Mouse (Mus musculus) CD8-positive naive resting alpha-beta T cell, adult 57 days (primary cell): ENCODE measurements around the gene Olfr1427. TPM values are rescaled to one million over a fixed set of nuclear protein-coding genes. Genes with fewer than 3 reads are reported as not detected.

Experiments
- total RNA-seq: library from RNA; stranded (reverse); gene quantifications from one replicate; pipeline ENCODE4 v1.2.4, GENCODE M21; 2023

Olfr1427 gene
- not detected for total RNA-seq

DNA sequence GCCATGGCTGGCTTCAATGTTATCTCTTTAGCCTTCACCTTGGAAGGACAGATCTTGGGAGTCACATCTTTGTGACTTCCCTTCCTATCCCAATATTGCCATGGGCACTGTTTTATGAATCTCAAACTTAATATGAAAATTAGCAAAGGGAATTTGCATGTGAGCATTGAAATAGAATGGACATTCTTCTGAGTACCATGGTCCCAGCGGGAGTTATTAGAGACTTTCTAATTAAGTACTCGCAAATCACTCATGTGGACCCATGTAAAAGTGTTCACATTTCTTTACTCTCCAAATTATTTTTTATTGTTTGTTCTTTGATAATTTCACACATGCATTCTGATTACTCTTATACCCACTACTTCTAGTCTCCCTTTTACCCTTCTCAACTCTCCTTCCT lies at the start of gene Olfr1427:
Gene Olfr1427, minus strand, starts transcription at position 101 of the 400 bp plus-strand sequence.

DNA sequence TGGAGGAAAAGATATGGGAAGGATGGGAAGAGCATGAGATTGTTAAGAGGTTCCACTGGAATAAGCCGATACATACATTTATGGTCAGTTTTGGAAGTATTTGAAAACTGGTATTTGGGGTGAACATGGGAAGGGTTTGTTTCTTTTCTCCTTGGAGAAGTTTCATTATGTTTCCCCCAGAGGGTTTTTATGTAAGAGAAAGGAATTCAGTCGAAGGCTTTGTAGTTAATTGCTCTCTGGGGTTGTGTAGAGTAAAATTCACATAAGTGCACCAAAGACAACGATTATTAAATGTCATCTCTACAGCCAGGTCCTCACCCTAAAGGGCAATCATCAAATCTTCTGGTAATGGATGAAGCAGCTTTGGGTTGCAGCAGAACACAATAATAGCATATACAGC lies 20.0 kb upstream of the Olfr1427 start, which contains the start of gene Olfr76:
Gene Olfr76, minus strand, starts transcription at position 101 of the 400 bp plus-strand sequence.

DNA sequence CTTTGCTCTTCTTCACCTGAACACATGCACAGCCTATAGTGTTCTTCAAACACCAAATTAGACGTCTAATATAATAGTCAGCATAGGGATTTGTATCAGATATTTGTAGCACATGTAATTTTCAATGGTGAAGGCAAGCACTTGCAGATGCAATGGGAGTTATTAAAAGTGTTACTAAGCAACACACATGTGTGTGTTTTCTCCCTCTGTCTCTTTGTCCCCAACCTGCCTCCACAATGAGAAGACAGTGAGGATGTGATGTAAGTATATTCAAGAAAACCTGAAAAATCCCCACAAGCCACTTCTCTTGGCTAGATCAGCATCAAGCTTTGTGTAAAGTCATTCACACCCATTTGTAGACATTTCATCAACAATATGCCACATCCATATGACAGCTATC lies 12.7 kb upstream of the Olfr1427 start, which contains the start of gene Olfr1428:
Gene Olfr1428, minus strand, starts transcription at position 101 of the 400 bp plus-strand sequence.

DNA sequence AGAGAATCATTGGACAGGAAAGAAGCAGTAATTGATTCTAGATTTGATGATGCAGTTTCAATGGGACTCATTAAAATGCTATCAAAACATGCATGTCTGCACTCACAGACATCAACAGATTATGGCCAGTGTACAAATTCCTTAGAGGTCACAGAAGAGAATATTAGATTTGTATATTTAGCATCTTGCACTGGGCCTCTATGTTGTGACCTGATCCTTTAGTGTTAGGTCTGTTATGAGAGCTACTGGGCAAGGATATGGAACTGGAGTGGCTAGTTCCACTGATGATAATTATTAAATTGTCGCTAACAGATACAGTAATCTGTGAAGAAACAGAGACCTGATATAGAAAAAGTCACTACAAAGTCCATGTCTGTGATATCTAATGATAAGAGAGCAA lies 11.2 kb downstream of the Olfr1427 start, which contains the start of gene Olfr1426:
Gene Olfr1426, minus strand, starts transcription at position 101 of the 400 bp plus-strand sequence.

DNA sequence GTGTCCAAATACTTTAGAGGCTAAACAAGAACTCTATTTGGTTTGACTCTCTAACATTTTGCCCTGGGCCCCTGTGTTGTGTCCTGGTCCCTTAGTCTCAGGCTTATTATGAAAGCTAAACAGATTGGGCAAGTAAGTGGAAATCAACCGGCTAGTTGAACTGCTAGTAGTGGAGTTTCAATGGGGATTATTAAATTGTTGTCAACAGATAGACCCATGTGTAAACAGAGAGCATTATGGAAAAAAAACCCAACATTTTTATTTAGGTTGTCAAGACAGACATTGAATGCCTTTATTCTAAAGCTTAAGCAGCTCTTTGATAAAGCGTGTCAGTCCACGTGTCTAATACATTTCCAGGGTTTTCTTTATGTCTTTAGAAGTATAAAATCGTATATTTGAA lies 25.5 kb downstream of the Olfr1427 start, which contains the start of gene Olfr1425:
Gene Olfr1425, minus strand, starts transcription at position 101 of the 400 bp plus-strand sequence.

DNA sequence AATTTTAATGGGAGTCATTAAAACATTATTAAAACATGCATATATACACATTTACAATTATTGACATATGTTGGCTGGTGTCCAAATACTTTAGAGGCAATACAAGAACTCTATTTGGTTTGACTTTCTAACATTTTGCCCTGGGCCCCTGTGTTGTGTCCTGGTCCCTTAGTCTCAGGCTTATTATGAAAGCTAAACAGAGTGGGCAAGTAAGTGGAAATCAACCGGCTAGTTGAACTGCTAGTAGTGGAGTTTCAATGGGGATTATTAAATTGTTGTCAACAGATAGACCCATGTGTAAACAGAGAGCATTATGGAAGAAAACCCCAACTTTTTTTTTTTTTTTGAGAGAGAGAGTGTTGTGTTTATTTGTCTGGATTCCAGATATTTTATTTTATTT lies 40.6 kb downstream of the Olfr1427 start, which contains the start of gene Olfr1424:
Gene Olfr1424, minus strand, starts transcription at position 101 of the 400 bp plus-strand sequence.

Other genes with a start within 250 kb of the Olfr1427 start
- gene Olfr1418, start 242.3 kb downstream of the Olfr1427 start, total RNA-seq, result not detected
- gene Olfr1419, start 228.2 kb downstream of the Olfr1427 start, total RNA-seq, result not detected
- not detected for gene Olfr1420, start 216.8 kb downstream of the Olfr1427 start, total RNA-seq
- gene Patl1, start 190.9 kb downstream of the Olfr1427 start, total RNA-seq, result 47.1 TPM
- 40.1 TPM for gene Osbp, start 137.4 kb downstream of the Olfr1427 start, total RNA-seq
- not detected for gene Olfr1423, start 62.0 kb downstream of the Olfr1427 start, total RNA-seq
- gene Olfr1424, start 40.7 kb downstream of the Olfr1427 start, total RNA-seq, result not detected
- gene Olfr1425, start 25.6 kb downstream of the Olfr1427 start, total RNA-seq, result not detected
- not detected for gene Olfr1426, start 11.3 kb downstream of the Olfr1427 start, total RNA-seq
- not detected for gene Olfr1428, start 12.6 kb upstream of the Olfr1427 start, total RNA-seq
- not detected for gene Olfr76, start 19.9 kb upstream of the Olfr1427 start, total RNA-seq
- gene Olfr1555-ps1, start 66.8 kb upstream of the Olfr1427 start, total RNA-seq, result not detected
- gene Olfr1431, start 97.3 kb upstream of the Olfr1427 start, total RNA-seq, result not detected
- gene Olfr1432, start 129.3 kb upstream of the Olfr1427 start, total RNA-seq, result not detected
- not detected for gene Olfr262, start 138.3 kb upstream of the Olfr1427 start, total RNA-seq
- not detected for gene Olfr235, start 157.7 kb upstream of the Olfr1427 start, total RNA-seq
- gene Olfr1434, start 176.5 kb upstream of the Olfr1427 start, total RNA-seq, result not detected
- gene Olfr1436, start 195.8 kb upstream of the Olfr1427 start, total RNA-seq, result not detected
- gene Olfr1437, start 221.8 kb upstream of the Olfr1427 start, total RNA-seq, result not detected
- gene Olfr1438-ps1, start 232.6 kb upstream of the Olfr1427 start, total RNA-seq, result not detected